Mouse (Mus musculus) heart, embryonic 16.5 days (tissue): ENCODE data around the gene Zfp358. TPM values are rescaled to one million over a fixed set of nuclear protein-coding genes. Genes with fewer than 3 reads are reported as not detected.

Source experiments
- ATAC-seq: fragments of 200-750 bp; cut with Nextera tagmentation; replicated peaks from 2 replicates; pipeline ENCODE4 v1.8.0; 2017; ENCODE audit warnings: moderate number of reproducible peaks; ENCODE audit not compliant: insufficient read depth, low FRiP score; ENCODE audit errors: extremely low read depth
- H3K27ac ChIP-seq: fragments of 300-500 bp; sonication (generic); 2 replicates; pipeline ENCODE4 v1.5.1; 2014; ENCODE audit warnings: mild to moderate bottlenecking, low read length, control low read depth, moderate library complexity
- H3K27me3 ChIP-seq: fragments of 300-500 bp; sonication (generic); 2 replicates; pipeline ENCODE4 v1.6.1; 2014; ENCODE audit warnings: low read length, mixed read lengths; ENCODE audit not compliant: control insufficient read depth, insufficient read depth
- H3K36me3 ChIP-seq: fragments of 300-500 bp; sonication (generic); 2 replicates; pipeline ENCODE4 v1.6.1; 2014; ENCODE audit not compliant: control insufficient read depth, insufficient read depth
- H3K4me1 ChIP-seq: fragments of 300-500 bp; sonication (generic); 2 replicates; pipeline ENCODE4 v1.6.1; 2014; ENCODE audit warnings: low read length, mixed read lengths; ENCODE audit not compliant: control insufficient read depth, insufficient read depth
- H3K4me2 ChIP-seq: fragments of 300-500 bp; sonication (generic); 2 replicates; pipeline ENCODE4 v1.6.1; 2014; ENCODE audit warnings: low read depth, mild to moderate bottlenecking, control low read depth, low read length
- H3K4me3 ChIP-seq: fragments of 300-500 bp; sonication (generic); 2 replicates; pipeline ENCODE4 v1.5.1; 2014; ENCODE audit warnings: mild to moderate bottlenecking, control low read depth, low read length
- H3K9ac ChIP-seq: fragments of 300-500 bp; sonication (generic); 2 replicates; pipeline ENCODE4 v1.6.1; 2014; ENCODE audit warnings: low read length, control low read depth
- H3K9me3 ChIP-seq: fragments of 300-500 bp; sonication (generic); replicated peaks from 2 replicates; pipeline ENCODE4 v1.6.1; 2016; ENCODE audit warnings: low read length; ENCODE audit not compliant: control insufficient read depth
- WGBS: fragments of 180-500 bp; shearing (Covaris S2); extraction: QIAGEN DNeasy Blood & Tissue Kit; methylation state at CpG from one replicate; pipeline ENCODE4 v1.1.7; 2014; 5-methylcytosine and 5-hydroxymethylcytosine counted together
- polyA plus RNA-seq: library from polyadenylated mRNA; unstranded; fragments of >200 nt; fragmentation: Nextera tagmentation; extraction: Ambion mirVana; gene quantifications from 2 replicates; pipeline ENCODE4 v1.2.1, GENCODE M21; 2015

Gene Zfp358
- polyA plus RNA-seq, 1 experiment from 2014 or later: 30.8 TPM

GRCm38 (mm10) chr8:3495578-3496427 lies 2.9 kb downstream of the Zfp358 start:
- Histone ChIP-seq H3K4me2 (no peak overlapping the region), H3K9me3 (no peaks in the 10 kb centered on the region), H3K9ac (no peak overlapping the region), H3K27ac (no peak overlapping the region), H3K4me1 (peaks cover 12% of the 10 kb centered on the region), H3K36me3 (peaks cover 24% of the 10 kb centered on the region), H3K27me3 (no peaks in the 10 kb centered on the region), H3K4me3 (no peak overlapping the region)
- ATAC-seq: no peak
- 93% methylated on average over 44 of the region's 44 CpGs for WGBS

- no peak for ATAC-seq
- peaks cover 18% of the 10 kb centered on the region for H3K4me1 ChIP-seq
- H3K4me3 ChIP-seq: no peak overlapping the region
- no peak overlapping the region for H3K9ac ChIP-seq
- H3K36me3 ChIP-seq: peaks cover 24% of the 10 kb centered on the region
- H3K27ac ChIP-seq: no peak overlapping the region
- H3K4me2 ChIP-seq: no peak overlapping the region
- no peaks in the 10 kb centered on the region for H3K27me3 ChIP-seq
- 85% methylated on average over 15 of the region's 15 CpGs for WGBS
- no peaks in the 10 kb centered on the region for H3K9me3 ChIP-seq
Observed at GRCm38 (mm10) chr8:3496428-3496748, 3.5 kb downstream of the Zfp358 start.

GRCm38 (mm10) chr8:3498583-3498982 lies 5.6 kb downstream of the Zfp358 start:
- 89% methylated on average over 3 of the region's 3 CpGs for WGBS
- no peak overlapping the region for H3K9ac ChIP-seq
- no peak overlapping the region for H3K4me2 ChIP-seq
- peaks cover 24% of the 10 kb centered on the region for H3K36me3 ChIP-seq
- peaks cover 18% of the 10 kb centered on the region for H3K4me1 ChIP-seq
- no peak for ATAC-seq
- no peak overlapping the region for H3K27ac ChIP-seq
- H3K4me3 ChIP-seq: no peak overlapping the region
- no peaks in the 10 kb centered on the region for H3K27me3 ChIP-seq
- no peaks in the 10 kb centered on the region for H3K9me3 ChIP-seq

- Histone ChIP-seq H3K4me1 (peaks cover 11% of the 10 kb centered on the region), H3K4me2 (peak overlapping the region; percentile 92), H3K27ac (peak overlapping the region; percentile 94), H3K9me3 (no peaks in the 10 kb centered on the region), H3K27me3 (no peaks in the 10 kb centered on the region), H3K36me3 (peaks cover 24% of the 10 kb centered on the region), H3K4me3 (peak overlapping the region; percentile 82), H3K9ac (peak overlapping the region; percentile 87)
- ATAC-seq: peak; percentile 17
- 4% methylated on average over 8 of the region's 8 CpGs for WGBS
Observed at GRCm38 (mm10) chr8:3499751-3500150, 6.8 kb downstream of the Zfp358 start.

- peak within 1 kb of the TSS; percentile 82 for H3K4me3 ChIP-seq
- peaks cover 17% of the 10 kb centered on the region for H3K36me3 ChIP-seq
- H3K27ac ChIP-seq: peak within 1 kb of the TSS; percentile 94
- peak within 1 kb of the TSS; percentile 89 for H3K9ac ChIP-seq
- no peaks in the 10 kb centered on the region for H3K27me3 ChIP-seq
- WGBS: under 1% methylated on average over 70 of the region's 70 CpGs
- H3K9me3 ChIP-seq: no peaks in the 10 kb centered on the region
- ATAC-seq: peak; percentile 91
- peak within 1 kb of the TSS; percentile 92 for H3K4me2 ChIP-seq
- H3K4me1 ChIP-seq: peaks cover 11% of the 10 kb centered on the region
Observed at GRCm38 (mm10) chr8:3500235-3501090, 7.5 kb downstream of the Zfp358 start, which contains the start of gene Mcoln1. TSS of gene Mcoln1 (plus strand) at chr8:3500457.

- Histone ChIP-seq H3K4me2 (no peak overlapping the region), H3K4me1 (peaks cover 11% of the 10 kb centered on the region), H3K9me3 (no peaks in the 10 kb centered on the region), H3K9ac (no peak overlapping the region), H3K27me3 (no peaks in the 10 kb centered on the region), H3K36me3 (peaks cover 10% of the 10 kb centered on the region), H3K27ac (no peak overlapping the region), H3K4me3 (no peak overlapping the region)
- no peak for ATAC-seq
- 66% methylated on average over 4 of the region's 4 CpGs for WGBS
Observed at GRCm38 (mm10) chr8:3502217-3502616, 9.3 kb downstream of the Zfp358 start.

- no peak overlapping the region for H3K9ac ChIP-seq
- no peak for ATAC-seq
- H3K36me3 ChIP-seq: peaks cover 35% of the 10 kb centered on the region
- H3K4me3 ChIP-seq: no peak overlapping the region
- H3K4me1 ChIP-seq: no peaks in the 10 kb centered on the region
- no peak overlapping the region for H3K27ac ChIP-seq
- no peak overlapping the region for H3K4me2 ChIP-seq
- 74% methylated on average over 6 of the region's 6 CpGs for WGBS
- no peaks in the 10 kb centered on the region for H3K27me3 ChIP-seq
- H3K9me3 ChIP-seq: no peaks in the 10 kb centered on the region
Observed at GRCm38 (mm10) chr8:3507979-3508754, 15.2 kb downstream of the Zfp358 start.

GRCm38 (mm10) chr8:3514681-3515247 lies 21.8 kb downstream of the Zfp358 start:
- peak overlapping the region; percentile 98 for H3K4me2 ChIP-seq
- no peaks in the 10 kb centered on the region for H3K9me3 ChIP-seq
- no peaks in the 10 kb centered on the region for H3K27me3 ChIP-seq
- 34% methylated on average over 13 of the region's 13 CpGs for WGBS
- peak overlapping the region; percentile 71 for H3K9ac ChIP-seq
- no peak for ATAC-seq
- peak overlapping the region; percentile 81 for H3K4me3 ChIP-seq
- no peak overlapping the region; the same call in 1 of the 2 replicates for H3K27ac ChIP-seq
- H3K36me3 ChIP-seq: 0 out of 2 replicates have a peak, but pooled peaks cover 6% of the 10 kb centered on the region
- peaks cover 9% of the 10 kb centered on the region for H3K4me1 ChIP-seq
